In the genomic region with DNA sequence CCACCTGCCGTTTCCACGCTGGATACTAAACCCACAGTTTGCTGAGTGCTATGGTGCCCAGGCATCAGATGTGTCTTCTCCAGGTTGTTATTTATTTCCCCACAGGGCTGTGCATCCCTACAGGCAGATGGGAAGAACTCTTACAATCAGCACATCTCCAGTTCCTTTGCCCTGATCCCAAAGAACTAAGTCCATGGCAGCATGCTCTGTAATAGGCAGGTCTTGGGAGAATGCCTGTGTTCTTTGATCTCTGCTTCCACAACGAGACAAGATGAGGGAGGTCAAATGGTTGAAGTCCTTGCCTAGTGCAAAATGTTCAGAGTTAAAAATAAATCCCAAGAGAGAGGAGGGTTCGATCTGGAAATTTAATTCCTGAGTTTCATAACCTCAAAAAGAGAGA, we compare ENCODE assay signal across 36 mouse cellular contexts. TPM values are rescaled to one million over a fixed set of nuclear protein-coding genes. Genes with fewer than 3 reads are reported as not detected.
A peak's percentile ranks its signal among the peaks of the same experiment; 100 is the strongest.
DNase-seq lines count a peak whose midpoint lies in the region; ATAC-seq and TF ChIP-seq lines count a peak whose summit lies in the region.
"Had no signal": no experiment of that assay in that cellular context is flagged by ENCODE, and none has a peak within 500 bp of the region (broad histone marks: within the 10 kb centered on the region; RNA-seq: fewer than 3 reads in every experiment).

No protein-coding gene starts in this region.

- no peak for TF ChIP-seq POLR2A in kidney, adult 2 months (IDR thresholded peaks at IDR 0.05; ENCODE audit: low read depth, low read length)

- no peak for TF ChIP-seq CTCF in kidney, adult 2 months (conservative IDR thresholded peaks at IDR 0.05; ENCODE audit: insufficient read depth, insufficient read length, low read depth, low read length)

- no peaks in the 10 kb centered on the region for H3K9me3 ChIP-seq in kidney, embryonic 14.5 days (ENCODE audit: control insufficient read depth, low read length)
- no peaks in the 10 kb centered on the region for H3K9me3 ChIP-seq in intestine, embryonic 15.5 days
- H3K9me3 ChIP-seq: embryonic facial prominence, embryonic 13.5 days; forebrain, embryonic 10.5 days; forebrain, embryonic 15.5 days; heart, embryonic 13.5 days; hindbrain, embryonic 10.5 days; hindbrain, embryonic 15.5 days; midbrain, embryonic 13.5 days had no signal

- peak overlapping the region; percentile 98 for H3K27ac ChIP-seq in kidney, adult 2 months (ENCODE audit: insufficient read depth, low read depth, low read length)
- H3K27ac ChIP-seq in kidney, embryonic 14.5 days (ENCODE audit: low read depth, low read length) = no peak overlapping the region
- no peak overlapping the region for H3K27ac ChIP-seq in intestine, embryonic 15.5 days
- H3K27ac ChIP-seq: embryonic facial prominence, embryonic 13.5 days; forebrain, embryonic 10.5 days; forebrain, embryonic 15.5 days; heart, embryonic 13.5 days; hindbrain, embryonic 10.5 days; hindbrain, embryonic 15.5 days; midbrain, embryonic 13.5 days had no signal

- WGBS in kidney, adult 2 months = 49% methylated on average over 4 of the region's 4 CpGs
- 65% methylated on average over 4 of the region's 4 CpGs for WGBS in kidney, embryonic 14.5 days
- WGBS in intestine, embryonic 15.5 days = 64% methylated on average over 4 of the region's 4 CpGs

- H3K4me2 ChIP-seq in kidney, embryonic 14.5 days (replicated peaks; ENCODE audit: low read depth, low read length) = no peak overlapping the region
- H3K4me2 ChIP-seq in intestine, embryonic 15.5 days (replicated peaks) = no peak overlapping the region
- H3K4me2 ChIP-seq: embryonic facial prominence, embryonic 13.5 days; forebrain, embryonic 15.5 days; heart, embryonic 13.5 days; hindbrain, embryonic 15.5 days; midbrain, embryonic 13.5 days had no signal

- DNase-seq in adrenal gland, adult 2 months = peak; percentile 7
- no peak for DNase-seq in adrenal gland, postnatal 25 days
- peak; percentile 92 for DNase-seq in kidney, adult 2 months
- DNase-seq in kidney, postnatal 10 days = peak; percentile 10
- DNase-seq in yolk sac, embryonic 10.5 days (ENCODE audit: low spot score) = peak; percentile 8
- DNase-seq: adrenal gland, adult 8-10 months; cerebellum, postnatal 10 days; gastrocnemius, postnatal 25 days; heart, adult 18-20 months; heart, postnatal 10 days; layer of hippocampus, adult 9-11 months; liver; lung, adult 18-20 months; lung, postnatal 4 days; thymus, postnatal 4 days had no signal

- H3K27me3 ChIP-seq in kidney, adult 2 months (replicated peaks; ENCODE audit: control insufficient read depth, insufficient read depth, low read length) = no peaks in the 10 kb centered on the region
- H3K27me3 ChIP-seq in kidney, embryonic 14.5 days (ENCODE audit: control insufficient read depth, insufficient read depth, low read length) = no peaks in the 10 kb centered on the region
- no peaks in the 10 kb centered on the region for H3K27me3 ChIP-seq in intestine, embryonic 15.5 days (replicated peaks)
- H3K27me3 ChIP-seq: CH12.LX; embryonic facial prominence, embryonic 13.5 days; forebrain, embryonic 15.5 days; heart, embryonic 13.5 days; hindbrain, embryonic 15.5 days; midbrain, embryonic 13.5 days had no signal

- no peak for ATAC-seq in kidney, embryonic 14.5 days (ENCODE audit: low FRiP score, low TSS enrichment)
- ATAC-seq in intestine, embryonic 15.5 days = no peak
- ATAC-seq: activated CD4-positive, CD25-positive, alpha-beta regulatory T cell, adult 4 months; forebrain, embryonic 15.5 days; inflammation-experienced regulatory T-cells, adult 6 months; lung, postnatal 0 days; midbrain, embryonic 13.5 days had no signal

- no peak overlapping the region for H3K4me3 ChIP-seq in kidney, adult 2 months (ENCODE audit: insufficient read depth, low read depth, low read length)
- no peak overlapping the region for H3K4me3 ChIP-seq in kidney, embryonic 14.5 days (ENCODE audit: low read length)
- no peak overlapping the region for H3K4me3 ChIP-seq in intestine, embryonic 15.5 days (replicated peaks)
- H3K4me3 ChIP-seq: embryonic facial prominence, embryonic 13.5 days; forebrain, embryonic 10.5 days; forebrain, embryonic 15.5 days; heart, embryonic 13.5 days; hindbrain, embryonic 10.5 days; hindbrain, embryonic 15.5 days; midbrain, embryonic 13.5 days had no signal

- no peak overlapping the region for H3K9ac ChIP-seq in kidney, embryonic 14.5 days (ENCODE audit: low read depth, low read length)
- no peak overlapping the region for H3K9ac ChIP-seq in intestine, embryonic 15.5 days
- H3K9ac ChIP-seq: embryonic facial prominence, embryonic 13.5 days; forebrain, embryonic 15.5 days; heart, embryonic 13.5 days; hindbrain, embryonic 15.5 days; midbrain, embryonic 13.5 days had no signal

- H3K36me3 ChIP-seq in kidney, adult 2 months (ENCODE audit: control insufficient read depth, insufficient read depth, low read length) = no peaks in the 10 kb centered on the region
- no peaks in the 10 kb centered on the region for H3K36me3 ChIP-seq in kidney, embryonic 14.5 days (ENCODE audit: control insufficient read depth, insufficient read depth, low read length)
- no peaks in the 10 kb centered on the region for H3K36me3 ChIP-seq in intestine, embryonic 15.5 days
- H3K36me3 ChIP-seq: embryonic facial prominence, embryonic 13.5 days; forebrain, embryonic 10.5 days; forebrain, embryonic 15.5 days; heart, embryonic 13.5 days; hindbrain, embryonic 10.5 days; hindbrain, embryonic 15.5 days; midbrain, embryonic 13.5 days had no signal

- peaks cover 10% of the 10 kb centered on the region; the same call in 1 of the 2 replicates for H3K4me1 ChIP-seq in kidney, adult 2 months (ENCODE audit: control insufficient read depth, insufficient read depth, low read length)
- H3K4me1 ChIP-seq in kidney, embryonic 14.5 days (ENCODE audit: control insufficient read depth, insufficient read depth, low read length) = no peaks in the 10 kb centered on the region
- no peaks in the 10 kb centered on the region for H3K4me1 ChIP-seq in intestine, embryonic 15.5 days (replicated peaks)
- H3K4me1 ChIP-seq: embryonic facial prominence, embryonic 13.5 days; forebrain, embryonic 15.5 days; heart, embryonic 13.5 days; hindbrain, embryonic 15.5 days; midbrain, embryonic 13.5 days had no signal

RNA-seq across cellular contexts. Expression of gene Bhmt, which starts 1.9 kb away (rescaled TPM):
- 10 to 100 TPM in 1 of 2 experiments, under 1 TPM in 1; 0.97 to 11.8 TPM for total RNA-seq in adrenal gland, adult 2 months (2021)
- 0.80 and 0.92 TPM in 2 replicates for polyA plus RNA-seq in adrenal gland, adult 2 months (2012; rRNA removed)
- total RNA-seq in adrenal gland, postnatal 25 days (2021) = 2.1 and 9.5 TPM in 2 replicates
- 20.3 and 26.4 TPM in 2 replicates for polyA plus RNA-seq in kidney, adult 2 months (2012; rRNA removed)
- polyA plus RNA-seq in kidney, embryonic 14.5 days (2014; fragmentation: Nextera tagmentation; extraction: Ambion mirVana) = 0.11 and 0.13 TPM in 2 replicates
- 1.0 and 1.1 TPM in 2 replicates for polyA plus RNA-seq in intestine, embryonic 15.5 days (2015; fragmentation: Nextera tagmentation; extraction: Ambion mirVana)
- total RNA-seq: CH12.LX; common myeloid progenitor, adult 5-6 weeks; gastrocnemius, postnatal 25 days; heart, adult 18-20 months; heart, postnatal 10 days; left cerebral cortex, adult 18-20 months; megakaryocyte-erythroid progenitor cell, adult 5-6 weeks had no signal
- polyA plus RNA-seq: C2C12; embryonic facial prominence, embryonic 13.5 days; forebrain, embryonic 10.5 days had no signal

RNA-seq across cellular contexts. Expression of gene Bhmt2, which starts 34.5 kb away (rescaled TPM):
- under 1 TPM; 0.17 to 0.66 TPM for total RNA-seq in adrenal gland, adult 2 months (2021)
- polyA plus RNA-seq in adrenal gland, adult 2 months (2012; rRNA removed) = 0.08 TPM in 1 of 2 replicates, not detected in the other
- 2.3 TPM in 1 of 2 replicates, not detected in the other for total RNA-seq in adrenal gland, postnatal 25 days (2021)
- polyA plus RNA-seq in kidney, adult 2 months (2012; rRNA removed) = 48.9 and 54.5 TPM in 2 replicates
- 0.66 and 0.96 TPM in 2 replicates for polyA plus RNA-seq in kidney, embryonic 14.5 days (2014; fragmentation: Nextera tagmentation; extraction: Ambion mirVana)
- 0.57 and 0.68 TPM in 2 replicates for polyA plus RNA-seq in intestine, embryonic 15.5 days (2015; fragmentation: Nextera tagmentation; extraction: Ambion mirVana)
- total RNA-seq: CH12.LX; common myeloid progenitor, adult 5-6 weeks; gastrocnemius, postnatal 25 days; heart, adult 18-20 months; heart, postnatal 10 days; megakaryocyte-erythroid progenitor cell, adult 5-6 weeks had no signal
- polyA plus RNA-seq: C2C12; embryonic facial prominence, embryonic 13.5 days; forebrain, embryonic 15.5 days; inflammation-experienced regulatory T-cells, adult 6 months; limb, embryonic 11.5 days; lung, postnatal 0 days; neural tube, embryonic 14.5 days; stomach, embryonic 14.5 days; thymus, postnatal 0 days had no signal

RNA-seq across cellular contexts. Expression of gene Dmgdh, which starts 34.6 kb away (rescaled TPM):
- total RNA-seq in adrenal gland, adult 2 months (2021) = under 1 TPM in 1 of 2 experiments, not detected in 1; 0.89 TPM
- 0.17 TPM in 1 of 2 replicates, not detected in the other for polyA plus RNA-seq in adrenal gland, adult 2 months (2012; rRNA removed)
- 1.9 TPM in 1 of 2 replicates, not detected in the other for total RNA-seq in adrenal gland, postnatal 25 days (2021)
- polyA plus RNA-seq in kidney, adult 2 months (2012; rRNA removed) = 39.6 and 41.0 TPM in 2 replicates
- polyA plus RNA-seq in kidney, embryonic 14.5 days (2014; fragmentation: Nextera tagmentation; extraction: Ambion mirVana) = 0.13 and 0.28 TPM in 2 replicates
- 0.38 and 0.39 TPM in 2 replicates for polyA plus RNA-seq in intestine, embryonic 15.5 days (2015; fragmentation: Nextera tagmentation; extraction: Ambion mirVana)
- total RNA-seq: common myeloid progenitor, adult 5-6 weeks; gastrocnemius, postnatal 25 days; heart, adult 18-20 months; heart, postnatal 10 days; megakaryocyte-erythroid progenitor cell, adult 5-6 weeks had no signal
- polyA plus RNA-seq: activated CD4-positive, CD25-positive, alpha-beta regulatory T cell, adult 4 months; C2C12; forebrain, embryonic 10.5 days; inflammation-experienced regulatory T-cells, adult 6 months; limb, embryonic 11.5 days; lung, postnatal 0 days; stomach, embryonic 14.5 days; thymus, postnatal 0 days had no signal

Comparison
In these comparisons a context has a peak if more than half of its experiments do, and no peak if none do; other contexts are left out.
1. RNA of gene Bhmt, which starts 1.9 kb away (polyA plus RNA-seq): 20.3 to 26.4 TPM in kidney, adult 2 months; 1.0 to 1.1 TPM in intestine, embryonic 15.5 days, 0.80 to 0.92 TPM in adrenal gland, adult 2 months and 0.11 to 0.13 TPM in kidney, embryonic 14.5 days; every median in the first group is over 10 times any median in the second.
2. RNA of gene Bhmt2, which starts 34.5 kb away (polyA plus RNA-seq): 48.9 to 54.5 TPM in kidney, adult 2 months; 0.66 to 0.96 TPM in kidney, embryonic 14.5 days, 0.57 to 0.68 TPM in intestine, embryonic 15.5 days and 0.08 TPM in adrenal gland, adult 2 months; every median in the first group is over 10 times any median in the second.
3. RNA of gene Dmgdh, which starts 34.6 kb away (polyA plus RNA-seq): 39.6 to 41.0 TPM in kidney, adult 2 months; 0.38 to 0.39 TPM in intestine, embryonic 15.5 days, 0.13 to 0.28 TPM in kidney, embryonic 14.5 days and 0.17 TPM in adrenal gland, adult 2 months; every median in the first group is over 10 times any median in the second.